Mouse (Mus musculus) adipose tissue, adult 10 weeks (tissue): ENCODE data around the gene Gmfg. TPM values are rescaled to one million over a fixed set of nuclear protein-coding genes. Genes with fewer than 3 reads are reported as not detected.

Experiments
- polyA plus RNA-seq: library from polyadenylated mRNA; stranded (reverse); fragments of 350-450 nt; fragmentation: Illumina TruSeq; extraction: RNeasy Lipid Tissue Mini Kit (QIAGEN cat#74804); gene quantifications from one replicate; pipeline ENCODE4 v1.2.3, GENCODE M21; 2014; ENCODE audit warnings: low read depth, low replicate concordance

The Gmfg gene
- 22.6 TPM for polyA plus RNA-seq

DNA sequence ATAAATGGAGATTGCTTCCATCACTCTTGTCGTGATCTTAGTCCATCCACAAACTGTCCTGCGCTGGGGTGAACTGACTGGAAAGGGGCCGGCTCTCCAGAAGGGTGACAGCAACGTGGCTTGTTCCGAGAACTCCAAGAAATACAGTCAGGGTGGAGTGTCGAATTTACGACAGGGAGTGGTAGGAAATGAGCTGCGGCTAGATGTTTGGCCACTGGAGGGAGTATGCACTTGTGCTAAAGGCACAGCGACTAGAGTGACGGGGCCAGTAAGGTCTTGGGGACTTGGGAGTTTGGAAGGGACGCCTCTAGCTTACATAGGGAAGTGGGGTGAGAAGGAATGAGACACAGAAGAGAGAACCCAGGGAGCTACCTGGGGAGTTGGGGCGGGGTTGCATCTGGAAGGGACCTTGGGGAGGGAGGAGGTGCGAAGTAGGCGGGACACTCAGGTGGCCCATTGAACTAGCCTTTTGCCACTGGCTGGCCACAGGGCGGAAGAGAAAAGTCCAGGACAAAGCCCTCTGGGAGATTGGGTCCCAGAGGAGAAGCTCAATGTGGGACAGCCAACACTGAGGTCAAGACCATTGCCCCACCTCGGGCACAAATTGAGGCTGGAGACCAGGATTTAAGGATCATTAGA, at the start of gene Gmfg:
TSS of gene Gmfg (plus strand) at position 516 of the 639 bp plus-strand sequence.

DNA sequence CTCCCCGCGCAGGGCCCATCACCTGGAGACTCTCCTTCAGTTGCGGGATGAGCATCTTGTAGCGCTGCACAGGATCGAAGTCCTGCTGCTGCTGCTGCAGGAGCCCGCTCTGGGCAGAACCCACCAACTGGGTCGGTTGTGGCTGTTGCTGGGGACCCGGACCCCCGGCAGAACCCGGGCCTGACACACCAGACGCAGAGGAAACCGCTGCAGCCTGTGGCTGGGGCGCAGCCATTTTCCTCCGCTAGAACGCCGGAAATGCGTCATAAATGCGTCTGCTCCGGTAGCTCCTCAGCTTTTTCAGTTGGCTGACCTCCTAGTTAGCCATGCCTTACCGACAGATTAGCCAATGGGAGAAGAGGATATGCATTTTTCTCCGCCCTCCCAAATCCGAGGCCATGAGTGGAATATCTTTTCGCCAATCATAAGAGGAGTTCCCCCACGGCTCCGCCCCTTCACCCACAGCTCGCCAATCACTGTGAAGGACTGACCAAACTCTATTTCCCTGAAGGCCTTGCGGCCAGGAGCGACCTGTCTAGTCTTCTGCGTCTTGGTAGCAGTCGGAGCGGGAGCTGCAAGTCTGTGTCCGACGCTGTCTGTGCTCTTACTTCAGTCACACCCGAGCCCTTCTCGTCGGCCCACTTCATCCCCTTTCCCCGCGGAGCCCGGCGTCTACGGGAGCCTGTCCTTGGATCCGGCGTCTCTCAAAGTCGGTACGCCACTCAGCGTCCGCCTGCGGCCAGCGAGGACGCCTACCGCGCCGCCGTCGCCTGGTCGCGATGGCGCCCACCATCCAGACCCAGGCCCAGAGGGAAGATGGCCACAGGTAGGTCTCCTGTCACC, 44.6 kb upstream of the Gmfg start, which contains the start of the genes Med29 and Paf1:
TSS of gene Med29 (minus strand) at position 280 of the 843 bp plus-strand sequence.
TSS of gene Paf1 (plus strand) at position 523 of the 843 bp plus-strand sequence.

DNA sequence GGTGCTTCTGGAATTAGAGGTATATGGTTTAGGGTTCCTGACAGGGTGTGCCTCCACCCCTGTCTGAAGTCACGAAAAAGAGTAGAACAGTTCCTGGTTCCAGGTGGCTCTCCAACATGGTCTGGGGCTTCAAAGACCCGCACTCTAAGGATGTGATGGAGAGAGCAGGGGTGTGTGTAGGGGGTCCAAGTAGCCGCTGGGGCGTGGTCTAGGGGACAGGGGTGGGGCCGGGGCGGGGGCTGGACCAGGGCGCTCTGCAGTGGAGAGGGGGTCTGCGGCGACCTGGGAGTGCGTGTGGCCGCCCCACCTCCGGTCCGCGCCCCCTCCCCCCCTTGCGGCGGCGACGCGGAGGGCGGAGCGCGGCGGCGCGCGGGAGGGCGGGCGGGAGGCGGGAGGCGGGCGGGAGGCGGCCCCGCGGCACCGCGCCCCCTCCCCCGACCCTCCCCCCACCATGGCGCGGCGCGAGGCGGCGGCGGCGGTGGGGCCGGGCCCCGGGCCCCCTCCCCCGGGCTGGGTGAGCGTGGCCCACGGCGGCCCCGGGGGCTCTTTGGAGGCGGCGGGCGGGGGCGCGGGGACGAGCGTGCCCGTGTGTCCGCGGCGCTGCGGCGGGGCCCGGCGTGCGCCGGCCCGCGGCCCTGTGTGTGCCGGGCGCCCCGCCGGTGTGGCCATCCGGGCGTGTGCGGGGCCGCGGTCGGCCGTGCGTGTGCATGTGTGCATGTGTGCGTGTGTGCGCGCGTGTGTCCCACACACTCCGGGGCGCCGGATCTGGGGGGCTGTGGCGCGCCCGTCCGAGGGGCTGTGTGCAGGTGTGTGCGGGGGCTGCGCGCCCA, 14.5 kb downstream of the Gmfg start, which contains the start of gene Lrfn1:
TSS of gene Lrfn1 (plus strand) at position 450 of the 830 bp plus-strand sequence.

Other genes starting within 250 kb of the Gmfg start
- gene Eid2, start 169.6 kb upstream of the Gmfg start, polyA plus RNA-seq, result 12.9 TPM
- 7.6 TPM for gene Eid2b, start 159.7 kb upstream of the Gmfg start, polyA plus RNA-seq
- gene Selenov, start 146.3 kb upstream of the Gmfg start, polyA plus RNA-seq, result 3.1 TPM
- gene Dll3, start 135.2 kb upstream of the Gmfg start, polyA plus RNA-seq, result 0.20 TPM
- 43.6 TPM for gene Timm50, start 125.4 kb upstream of the Gmfg start, polyA plus RNA-seq
- gene Supt5, start 98.7 kb upstream of the Gmfg start, polyA plus RNA-seq, result 76.7 TPM
- gene Rps16, start 86.8 kb upstream of the Gmfg start, polyA plus RNA-seq, result 1,121 TPM
- 23.5 TPM for gene Plekhg2, start 64.8 kb upstream of the Gmfg start, polyA plus RNA-seq
- gene Zfp36, start 57.2 kb upstream of the Gmfg start, polyA plus RNA-seq, result 66.5 TPM
- gene Med29, start 44.7 kb upstream of the Gmfg start, polyA plus RNA-seq, result 22.5 TPM
- 104 TPM for gene Paf1, start 44.5 kb upstream of the Gmfg start, polyA plus RNA-seq
- 3.8 TPM for gene Lrfn1, start 14.5 kb downstream of the Gmfg start, polyA plus RNA-seq
- not detected for gene Ifnl2, start 73.0 kb downstream of the Gmfg start, polyA plus RNA-seq
- gene Ifnl3, start 85.4 kb downstream of the Gmfg start, polyA plus RNA-seq, result not detected
- 0.72 TPM for gene Sycn, start 103.4 kb downstream of the Gmfg start, polyA plus RNA-seq
- 0.66 TPM for gene Nccrp1, start 109.8 kb downstream of the Gmfg start, polyA plus RNA-seq
- gene Samd4b, start 160.7 kb downstream of the Gmfg start, polyA plus RNA-seq, result 40.2 TPM
- gene Pak4, start 160.7 kb downstream of the Gmfg start, polyA plus RNA-seq, result 27.4 TPM
- gene Acp7, start 193.9 kb downstream of the Gmfg start, polyA plus RNA-seq, result not detected